Mouse (Mus musculus) brain, embryonic 14.5 days (tissue): Measurements from ENCODE around the gene Fhl5.

Experiments used
- CTCF ChIP-seq: fragments of 200-500 bp; IDR thresholded peaks from 2 replicates; pipeline ENCODE4 v1.5.1; 2012; ENCODE audit warnings: inconsistent platforms, mild to moderate bottlenecking, moderate library complexity, borderline replicate concordance; ENCODE audit not compliant: insufficient read depth, insufficient read length; ENCODE audit errors: extremely low read depth
- POLR2A ChIP-seq: fragments of 200-500 bp; IDR thresholded peaks from 2 replicates; pipeline ENCODE4 v1.6.1; 2012; ENCODE audit warnings: mild to moderate bottlenecking, inconsistent platforms, borderline replicate concordance; ENCODE audit not compliant: poor library complexity, insufficient read depth, insufficient read length, severe bottlenecking; ENCODE audit errors: extremely low read depth

DNA sequence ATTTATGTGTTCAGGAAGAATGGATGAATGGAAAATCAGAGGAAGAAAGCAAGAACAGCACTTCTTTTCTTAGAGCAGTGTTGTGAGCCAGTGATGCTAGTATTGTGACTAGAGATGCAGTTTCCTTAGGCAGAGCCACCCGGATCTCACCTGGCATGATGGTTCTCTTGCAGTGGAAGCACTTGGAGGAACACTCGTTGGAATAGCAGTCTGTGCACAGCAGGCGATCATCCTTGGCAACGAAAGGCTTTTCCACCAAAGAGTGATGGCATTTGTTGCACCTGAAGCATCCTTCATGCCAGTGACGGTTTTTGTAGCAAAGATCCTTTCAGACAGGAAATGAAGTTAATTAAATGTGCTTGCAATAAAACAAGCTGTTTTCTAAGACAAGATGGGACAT is 29.2 kb downstream of the Fhl5 start:
- TF ChIP-seq CTCF (no peak), POLR2A (no peak)
